Mouse (Mus musculus) ES-Bruce4 (cell line): ENCODE measurements around the gene 1700020N01Rik.

Source experiments
- CTCF ChIP-seq: IDR thresholded peaks from one replicate; pipeline ENCODE4 v1.8.1; 2011; ENCODE audit warnings: low read depth, low read length
- EP300 ChIP-seq: IDR thresholded peaks from 2 replicates; pipeline ENCODE4 v1.6.1; 2011; ENCODE audit warnings: low read depth, low read length; ENCODE audit not compliant: insufficient read depth

- no peak for TF ChIP-seq EP300
- no peak for TF ChIP-seq CTCF
Observed at GRCm38 (mm10) chr10:21571615-21572014, 21.3 kb upstream of the 1700020N01Rik start.
